Mouse (Mus musculus) heart, adult 11 months (tissue): ENCODE measurements around the gene Ankrd36.

Experiments
- DNase-seq: peaks from one replicate; pipeline ENCODE4 v3.0.0; 2022

Ankrd36 gene

GRCm38 (mm10) chr11:5691775-5692174 is 122.3 kb downstream of the Ankrd36 start:
- peak; percentile 88 for DNase-seq

DNA sequence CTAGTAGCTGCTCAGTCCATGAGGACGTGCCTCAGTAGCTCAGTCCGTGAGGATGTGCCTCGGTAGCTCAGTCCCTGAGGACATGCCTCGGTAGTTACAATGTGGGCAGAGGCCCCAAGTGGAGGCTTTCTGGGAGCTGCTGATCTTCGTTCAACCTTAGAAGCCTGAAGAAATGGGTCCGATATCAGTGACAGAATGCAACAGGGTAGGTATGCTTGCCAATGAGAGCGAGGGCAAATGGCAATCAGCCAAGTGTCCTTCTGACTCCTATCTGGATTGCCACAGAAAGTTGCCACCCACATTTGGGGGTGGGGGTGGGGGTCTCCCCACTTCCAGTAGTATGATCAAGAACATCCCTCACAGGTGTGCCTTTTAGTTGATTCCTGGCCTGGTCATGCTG is 131.3 kb downstream of the Ankrd36 start:
- peak; percentile 80 for DNase-seq

DNA sequence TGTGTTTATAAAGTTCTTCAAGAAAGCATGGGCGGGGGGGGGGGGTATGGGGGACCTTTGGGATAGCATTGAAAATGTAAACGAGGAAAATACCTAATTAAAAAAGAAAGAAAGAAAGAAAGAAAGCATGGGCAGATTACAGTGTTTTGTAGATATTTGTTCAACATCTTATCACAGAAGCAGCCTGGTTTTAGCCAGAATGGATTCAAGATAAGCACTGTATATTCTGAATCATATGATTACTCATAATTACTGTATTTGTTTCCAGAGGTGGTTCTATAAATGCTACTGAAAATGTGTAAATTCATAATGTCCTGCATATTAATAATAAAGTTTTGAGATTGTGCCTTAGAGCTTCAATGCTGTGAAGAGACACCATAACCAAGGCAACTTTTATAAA is 131.8 kb downstream of the Ankrd36 start:
- no peak for DNase-seq

- no peak for DNase-seq
Observed at GRCm38 (mm10) chr11:5701821-5702220, 132.3 kb downstream of the Ankrd36 start.

GRCm38 (mm10) chr11:5702271-5702956 is 132.9 kb downstream of the Ankrd36 start:
- DNase-seq: peak; percentile 53

DNA sequence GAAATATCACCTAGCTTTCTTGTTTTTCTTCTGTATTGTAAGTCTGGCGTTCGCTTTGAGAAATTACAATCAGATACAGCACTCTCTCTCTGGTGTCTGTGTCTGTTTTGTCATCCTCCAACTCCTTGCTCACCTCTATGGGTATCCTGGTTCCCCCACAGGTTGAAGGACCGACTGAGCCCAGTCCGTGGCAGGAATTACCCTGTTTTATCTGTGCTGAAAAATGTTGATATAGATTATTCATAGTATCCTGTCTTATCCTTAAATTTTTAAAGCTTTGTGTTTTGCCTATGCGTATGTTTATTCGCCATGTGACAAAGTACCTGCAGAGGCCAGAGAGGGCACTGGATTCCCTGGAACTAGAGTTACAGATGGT is 133.5 kb downstream of the Ankrd36 start:
- DNase-seq: peak; percentile 30

GRCm38 (mm10) chr11:5703341-5703740 is 133.9 kb downstream of the Ankrd36 start:
- DNase-seq: no peak

- DNase-seq: peak; percentile 72
Observed at GRCm38 (mm10) chr11:5705972-5706371, 136.5 kb downstream of the Ankrd36 start.

GRCm38 (mm10) chr11:5706874-5707529 is 137.5 kb downstream of the Ankrd36 start:
- DNase-seq: no peak

- DNase-seq: peak; percentile 99
Observed at GRCm38 (mm10) chr11:5707530-5708353, 138.3 kb downstream of the Ankrd36 start.

DNA sequence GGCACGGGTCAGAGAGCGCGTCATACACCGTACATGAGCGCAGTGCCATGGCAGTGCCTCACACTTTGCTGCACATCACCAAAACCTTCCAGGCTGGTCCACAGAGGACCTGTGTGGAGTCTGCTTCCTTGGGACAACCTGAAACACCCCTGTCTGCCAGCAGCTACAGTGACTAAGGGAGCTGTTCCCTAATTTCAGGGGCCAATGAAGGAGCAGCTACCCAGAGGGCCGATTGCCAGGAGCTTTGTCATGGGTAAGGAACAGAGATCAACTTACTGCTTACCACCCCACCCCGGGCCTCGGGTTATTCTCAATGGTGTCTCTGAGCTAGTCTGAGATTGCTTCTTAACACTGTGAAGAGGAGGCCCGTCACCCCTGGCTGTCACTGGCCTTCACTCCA is 145.7 kb downstream of the Ankrd36 start:
- DNase-seq: peak; percentile 86

DNA sequence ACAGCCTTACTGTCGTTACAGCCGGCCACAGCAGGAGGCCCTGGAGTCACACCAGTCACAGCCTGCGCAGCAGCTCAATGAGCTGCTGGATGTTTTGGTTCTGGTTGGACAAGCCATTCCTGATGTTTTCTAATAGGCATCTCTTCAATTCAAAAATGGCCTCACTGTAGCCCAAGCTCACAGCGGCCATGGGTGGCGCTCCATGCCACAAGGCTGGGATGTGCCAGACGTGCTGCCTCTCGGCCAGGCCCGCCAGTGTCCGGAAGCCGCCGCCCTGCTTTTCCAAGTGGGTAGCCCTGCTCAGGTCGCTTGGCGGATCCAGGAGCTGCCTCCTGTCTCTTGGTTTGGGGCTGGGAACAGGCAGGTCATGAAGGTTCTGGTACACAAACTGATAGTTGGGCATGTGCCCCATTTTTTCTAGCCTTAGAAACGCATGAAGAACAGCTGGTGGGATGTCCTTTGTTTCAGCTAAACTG is 146.2 kb downstream of the Ankrd36 start, which contains the start of gene Mrps24:
Gene Mrps24, minus strand, starts transcription at position 51 of the 476 bp plus-strand sequence.
- DNase-seq: peak; percentile 88

DNA sequence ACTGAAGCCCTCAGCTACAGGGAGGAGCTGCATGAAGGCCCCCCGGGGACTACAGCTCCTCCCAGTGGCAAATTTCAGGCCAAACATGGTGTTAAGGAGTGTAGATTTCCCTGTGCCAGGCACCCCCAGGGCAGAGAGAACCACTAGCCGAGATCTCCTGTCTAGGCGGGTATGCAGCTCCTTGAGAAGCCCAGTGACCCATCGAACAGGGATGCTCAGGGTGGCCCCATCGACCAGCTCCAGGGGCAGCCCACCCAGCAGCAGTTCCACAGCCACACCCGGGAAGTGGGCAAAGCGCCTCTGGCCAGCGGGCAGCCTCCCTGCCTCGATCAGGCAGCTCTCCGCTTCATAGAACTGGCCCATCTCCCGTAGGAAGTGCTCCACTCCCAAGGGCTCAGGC is 146.8 kb downstream of the Ankrd36 start:
- DNase-seq: peak; percentile 90

DNA sequence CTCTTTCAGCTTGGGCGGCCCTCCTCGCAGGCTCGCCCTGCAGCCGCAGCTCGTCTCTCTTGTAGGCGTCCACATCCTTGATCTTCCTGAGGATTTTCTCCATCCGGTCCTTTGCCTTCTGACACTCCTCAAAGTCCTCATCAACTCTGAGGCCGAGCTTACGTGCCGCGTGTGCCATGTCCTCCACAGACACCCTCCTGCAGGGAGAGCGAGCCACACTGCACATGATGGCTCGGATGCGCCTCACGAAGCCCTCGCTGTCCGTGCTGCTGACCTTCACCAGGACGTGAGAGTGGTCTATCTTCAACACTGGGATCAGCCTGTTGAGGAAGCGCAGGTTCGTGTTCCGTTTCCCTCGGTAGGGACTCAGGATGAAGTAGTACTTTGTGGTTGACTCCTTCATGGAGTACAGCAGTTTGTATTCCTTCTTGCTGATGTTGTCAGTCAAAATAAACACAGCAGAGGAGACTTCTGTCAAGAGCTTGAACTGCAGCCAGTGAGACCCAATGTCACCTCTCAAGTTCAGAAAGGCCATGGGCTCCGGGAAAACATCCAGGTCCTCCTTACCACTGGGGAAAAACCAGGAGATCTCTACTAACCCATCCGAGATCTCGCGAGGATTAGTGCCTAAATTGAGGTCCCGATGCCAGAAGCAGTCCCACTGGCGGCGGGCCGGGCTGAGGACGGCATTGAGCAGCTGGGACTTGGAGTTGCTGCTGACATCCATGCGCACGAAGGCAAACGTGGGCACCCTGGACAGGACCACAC is 147.6 kb downstream of the Ankrd36 start:
- peak; percentile 95 for DNase-seq

DNA sequence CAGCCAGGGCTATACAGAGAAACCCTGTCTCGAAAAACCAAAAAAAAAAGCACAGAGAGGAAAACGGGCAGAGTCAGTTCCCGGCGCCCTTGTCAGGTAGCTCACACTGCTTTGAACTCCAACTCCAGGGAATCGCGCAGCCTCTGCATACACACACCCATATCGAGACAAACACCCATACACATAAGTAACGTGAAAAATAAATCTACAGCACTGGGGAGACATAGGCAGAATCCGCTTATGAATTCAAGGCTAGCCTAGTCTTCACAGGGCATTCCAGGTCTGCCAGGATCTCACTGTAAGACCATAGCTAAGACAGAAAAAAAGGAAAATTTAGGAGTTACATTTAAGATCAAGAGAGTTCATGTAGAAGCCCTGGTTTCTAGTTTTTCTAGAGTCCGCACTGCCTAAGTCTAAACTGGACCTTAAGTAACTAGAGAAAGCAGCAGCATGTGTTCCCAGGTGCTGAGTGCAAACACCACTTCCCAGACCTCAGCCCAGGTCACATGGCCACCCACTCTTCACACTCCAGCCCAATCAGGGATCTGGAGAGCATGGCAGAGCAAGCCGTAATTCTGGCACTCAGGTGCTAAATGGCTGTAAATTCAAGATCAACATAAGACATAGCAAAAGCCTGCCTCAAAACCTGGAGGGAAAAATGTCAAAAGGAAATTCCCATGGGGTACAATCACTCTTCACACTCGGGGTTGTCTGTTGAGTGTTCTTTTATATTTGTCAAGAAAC is 149.3 kb downstream of the Ankrd36 start:
- peak; percentile 58 for DNase-seq

DNA sequence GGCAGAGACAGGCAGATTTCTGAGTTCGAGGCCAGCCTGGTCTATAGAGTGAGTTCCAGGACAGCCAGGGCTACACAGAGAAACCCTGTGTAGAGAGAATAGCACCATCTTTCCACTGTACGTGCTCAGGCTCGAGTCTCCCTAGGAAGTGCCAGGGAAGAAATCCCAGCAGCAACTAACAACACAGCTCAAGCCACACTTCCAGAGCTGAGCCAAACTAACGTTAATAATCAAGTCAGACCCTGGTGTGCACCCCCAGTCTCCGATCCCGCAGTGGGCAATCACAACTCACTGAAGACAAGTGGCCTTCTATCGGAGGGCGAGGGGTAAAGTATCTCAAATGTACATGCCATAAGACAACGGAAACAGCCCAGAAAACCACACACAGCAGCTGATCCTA is 160.1 kb downstream of the Ankrd36 start:
- peak; percentile 84 for DNase-seq

DNA sequence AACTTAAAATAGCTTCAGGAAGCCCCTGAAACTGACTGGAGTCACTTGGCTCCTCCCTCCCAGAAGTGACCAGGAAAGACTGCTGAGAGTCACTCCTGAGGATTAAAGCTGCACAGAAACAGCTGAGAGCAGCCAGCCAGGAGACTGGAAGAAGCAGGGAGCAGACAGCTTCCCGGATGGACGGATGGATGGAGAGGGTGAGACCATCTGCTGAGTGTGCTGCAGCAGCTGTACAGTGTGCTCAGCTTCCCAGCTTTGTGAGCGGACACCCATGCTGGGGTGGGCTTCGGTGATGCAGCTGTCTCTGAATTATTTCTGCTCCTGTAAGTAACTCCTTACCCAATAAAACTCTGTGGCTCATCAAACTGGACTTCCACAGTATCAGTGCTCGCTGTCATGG is 162.9 kb downstream of the Ankrd36 start:
- DNase-seq: no peak

DNA sequence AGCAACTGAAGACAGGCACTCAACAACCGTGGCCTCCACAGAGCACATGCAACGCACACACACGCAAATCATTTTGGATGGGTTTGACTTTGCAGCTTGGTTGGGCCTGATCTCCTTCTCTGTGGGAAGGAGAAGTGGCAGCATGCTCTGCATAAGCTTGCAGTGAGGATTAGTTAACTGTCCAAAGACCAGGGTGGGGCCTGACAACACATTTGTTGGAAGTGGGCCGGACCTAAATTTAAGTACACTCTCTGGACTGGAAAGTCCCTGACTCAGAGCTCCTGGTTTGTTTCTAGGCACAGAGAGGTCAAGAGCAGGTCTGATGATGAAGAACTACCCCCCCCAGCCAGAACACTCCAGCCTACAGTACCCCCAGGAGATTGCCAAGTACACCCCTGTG is 164.8 kb downstream of the Ankrd36 start:
- peak; percentile 90 for DNase-seq

GRCm38 (mm10) chr11:5737137-5737536 is 167.7 kb downstream of the Ankrd36 start:
- DNase-seq: no peak
